Mouse (Mus musculus): ENCODE results near the gene C1qa.
A peak's percentile ranks its signal among the peaks of the same experiment; 100 is the strongest.

The C1qa gene

GRCm38 (mm10) chr4:136898637-136899036 is at the start of gene C1qa:
TSS of gene C1qa (minus strand) at chr4:136898803.
- DNase-seq (ENCODE audit: low read depth, low spot score), result no peak

DNA sequence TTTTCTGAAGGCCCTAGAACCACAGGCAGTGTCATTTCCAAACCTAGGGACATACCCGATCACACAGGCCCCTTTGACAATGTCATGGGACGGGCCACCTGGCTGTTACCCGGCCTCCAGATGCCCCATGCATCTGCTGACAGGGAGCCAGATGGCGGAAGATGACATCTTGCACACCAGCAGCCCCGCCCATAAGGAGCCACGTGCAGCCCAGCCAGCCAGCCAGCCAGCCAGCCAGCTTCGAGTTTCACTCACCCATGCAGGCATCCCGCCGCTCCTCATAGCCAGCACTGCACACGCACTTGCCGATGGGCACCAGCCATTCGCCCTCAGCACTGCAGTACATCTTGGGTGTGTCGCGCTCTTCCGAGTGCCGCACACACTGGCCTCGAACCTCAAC is 46.8 kb upstream of the C1qa start:
- no peak for DNase-seq (ENCODE audit: low read depth, low spot score)

GRCm38 (mm10) chr4:136944558-136945350 is 46.2 kb upstream of the C1qa start:
- no peak for DNase-seq (ENCODE audit: low read depth, low spot score)

DNA sequence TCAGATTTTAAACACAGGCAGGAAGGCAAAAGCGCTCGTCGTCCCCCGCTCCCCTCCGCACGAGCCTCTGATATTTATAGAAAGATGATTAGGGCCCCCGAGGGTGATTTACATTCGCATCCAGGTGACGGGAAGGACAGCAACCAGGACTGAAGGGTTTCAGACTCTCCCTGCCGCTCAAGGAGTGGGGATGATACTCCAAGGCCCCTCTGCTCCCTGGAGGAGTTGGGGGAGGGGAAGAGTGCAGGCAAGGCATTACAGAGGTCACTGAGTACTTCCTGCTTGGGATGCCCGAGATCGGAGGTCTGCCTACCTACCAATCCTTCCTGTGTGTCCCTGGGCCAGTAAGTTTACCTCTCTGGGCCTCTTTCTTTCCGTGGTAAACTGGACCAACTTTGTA is 44.6 kb upstream of the C1qa start:
- no peak for DNase-seq (ENCODE audit: low read depth, low spot score)

DNA sequence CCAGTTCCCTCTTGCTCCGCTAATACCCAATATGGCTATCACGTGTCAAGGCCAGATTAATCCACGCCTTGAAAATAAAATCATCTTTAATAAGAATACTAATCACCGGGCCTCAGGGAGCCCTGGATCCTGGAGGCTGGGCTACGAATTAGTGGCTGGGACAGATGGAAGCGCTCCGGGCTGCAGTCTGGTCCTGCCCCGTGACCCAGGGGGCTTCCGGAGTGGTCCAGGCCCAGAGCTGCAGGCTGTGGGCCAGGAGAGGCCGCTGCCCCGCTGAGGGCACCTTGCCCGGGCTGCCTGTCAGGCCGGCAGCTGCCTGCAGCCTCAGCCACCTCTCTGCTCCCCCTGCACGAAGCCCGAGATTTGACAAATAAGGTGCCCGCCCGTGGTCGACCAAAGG is 44.2 kb upstream of the C1qa start:
- no peak for DNase-seq (ENCODE audit: low read depth, low spot score)

- no peak for DNase-seq (ENCODE audit: low read depth, low spot score)
Observed at GRCm38 (mm10) chr4:136937935-136938334, 39.3 kb upstream of the C1qa start.

GRCm38 (mm10) chr4:136937344-136937743 is 38.7 kb upstream of the C1qa start:
- DNase-seq (ENCODE audit: low read depth, low spot score), result no peak

DNA sequence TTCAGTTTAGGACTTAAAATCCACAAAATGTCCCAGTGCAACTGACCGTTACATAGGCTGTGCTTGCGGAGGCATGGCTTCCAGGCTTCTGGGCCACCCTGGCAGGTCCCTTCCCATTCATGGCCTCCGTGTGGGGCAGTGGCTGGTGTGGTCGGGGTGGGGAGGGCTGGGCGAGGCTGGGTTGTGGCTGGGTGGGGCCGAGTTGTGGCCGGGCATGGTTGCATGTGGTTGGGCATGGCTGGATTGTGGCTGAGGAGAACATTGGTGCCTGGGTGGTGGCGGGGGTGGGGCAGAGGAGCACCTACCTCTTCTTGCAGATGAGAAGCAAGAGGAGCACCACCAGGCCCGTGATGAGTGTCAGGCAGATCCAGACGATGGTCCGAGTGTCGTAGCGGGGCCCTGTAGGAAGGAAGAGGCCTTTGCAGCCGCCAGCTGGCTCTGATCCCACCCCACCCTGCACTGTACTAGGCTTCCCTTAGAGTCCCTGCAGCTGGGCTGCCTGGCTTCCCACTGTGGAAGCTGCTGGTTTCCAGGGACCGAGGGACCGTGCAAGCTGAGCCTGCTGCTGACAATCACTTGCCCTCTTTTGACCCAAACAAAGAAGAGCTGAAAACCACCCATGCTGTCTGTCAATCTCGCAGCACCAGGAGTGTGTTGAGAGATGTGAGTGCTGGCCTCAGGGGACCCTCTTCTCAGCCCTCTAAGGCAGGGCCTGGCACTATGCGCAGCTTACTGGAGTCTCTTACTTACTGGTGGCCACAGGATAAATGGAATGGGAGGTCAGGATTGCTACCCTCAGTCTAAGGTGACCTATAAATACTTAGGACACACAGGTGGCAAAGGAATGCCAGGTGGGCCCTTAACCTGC is 36.4 kb upstream of the C1qa start:
- DNase-seq (ENCODE audit: low read depth, low spot score), result no peak

DNA sequence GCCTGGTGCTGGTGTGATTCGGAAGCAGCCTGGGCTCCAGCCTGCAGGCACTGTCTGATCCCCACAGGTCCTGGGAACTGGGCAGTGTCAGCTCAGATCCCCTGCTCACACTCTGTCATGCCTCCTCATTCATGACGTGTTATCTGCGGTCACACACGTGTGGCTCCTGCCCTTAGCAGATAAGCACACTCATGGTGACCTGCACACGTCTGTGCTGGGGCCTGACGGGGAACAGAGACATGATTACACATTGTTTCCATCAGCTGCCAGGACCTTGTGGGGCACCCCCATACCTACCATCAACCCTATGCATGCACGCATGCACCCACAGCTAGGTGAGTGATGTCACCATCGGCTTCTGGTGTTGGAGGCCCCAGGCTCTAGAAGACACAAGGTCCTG is 31.9 kb upstream of the C1qa start:
- DNase-seq (ENCODE audit: low read depth, low spot score), result no peak

DNA sequence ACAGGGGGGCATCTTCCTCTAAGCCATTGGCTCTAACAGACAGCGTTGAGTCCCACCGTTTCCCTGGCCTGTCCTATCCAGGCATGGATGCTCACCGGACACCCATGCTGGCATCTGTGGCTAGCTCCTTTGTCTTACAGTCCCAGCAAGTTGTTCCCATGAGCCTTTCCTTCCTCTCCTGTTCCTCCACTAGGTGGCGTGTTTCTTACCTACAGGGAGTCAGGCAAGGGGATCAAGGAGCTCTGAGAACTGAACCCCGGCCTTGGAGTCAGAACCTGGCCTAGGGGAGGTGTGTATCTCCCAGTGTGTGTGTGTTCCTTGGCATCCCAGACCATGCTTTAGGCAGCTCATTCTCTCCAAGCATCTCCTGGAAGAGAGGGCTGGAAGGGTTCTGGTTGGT is 30.3 kb upstream of the C1qa start:
- DNase-seq (ENCODE audit: low read depth, low spot score), result peak; percentile 59

DNA sequence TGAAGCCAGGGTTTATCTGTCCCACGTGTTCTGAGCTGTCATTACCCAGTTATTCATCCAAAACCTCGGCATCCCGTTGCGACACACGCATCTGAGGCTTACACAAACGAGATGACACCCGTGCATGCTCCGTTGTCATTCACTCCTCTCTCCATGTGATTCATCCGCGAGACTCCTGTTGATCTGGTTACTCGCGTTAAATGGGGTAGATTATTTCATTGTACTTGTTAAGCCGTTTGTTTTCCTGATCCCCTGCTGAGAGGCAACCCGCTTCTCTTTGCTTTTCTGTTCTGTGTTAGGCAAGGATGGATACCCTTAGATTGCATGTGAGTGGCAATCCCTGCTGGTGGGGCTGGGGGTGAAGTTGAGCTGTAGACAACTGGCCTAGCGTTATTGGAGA is 27.2 kb upstream of the C1qa start:
- DNase-seq (ENCODE audit: low read depth, low spot score), result no peak

DNA sequence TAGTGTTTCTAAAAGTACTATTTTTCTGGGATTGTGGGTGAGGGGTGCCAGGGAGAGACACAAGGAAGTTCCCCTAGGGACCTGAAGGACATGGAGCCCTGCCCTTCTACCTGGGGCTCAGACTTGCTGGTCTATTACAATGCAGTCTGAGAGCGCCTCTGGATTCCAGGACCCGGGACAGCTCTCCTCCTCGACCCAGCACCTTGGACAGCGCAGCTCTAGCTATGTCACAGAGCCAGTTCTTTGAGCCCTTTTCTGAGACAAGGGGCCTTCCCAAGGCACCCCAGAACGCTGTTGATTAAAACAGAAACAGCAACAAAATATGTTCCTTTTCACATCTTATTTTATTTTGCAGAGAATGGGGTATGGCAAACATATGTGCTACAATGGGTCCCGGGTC is 25.9 kb upstream of the C1qa start:
- DNase-seq (ENCODE audit: low read depth, low spot score), result peak; percentile 71

- DNase-seq (ENCODE audit: low read depth, low spot score), result no peak
Observed at GRCm38 (mm10) chr4:136919526-136919925, 20.9 kb upstream of the C1qa start.

- DNase-seq (ENCODE audit: low read depth, low spot score), result no peak
Observed at GRCm38 (mm10) chr4:136918834-136919233, 20.2 kb upstream of the C1qa start.

DNA sequence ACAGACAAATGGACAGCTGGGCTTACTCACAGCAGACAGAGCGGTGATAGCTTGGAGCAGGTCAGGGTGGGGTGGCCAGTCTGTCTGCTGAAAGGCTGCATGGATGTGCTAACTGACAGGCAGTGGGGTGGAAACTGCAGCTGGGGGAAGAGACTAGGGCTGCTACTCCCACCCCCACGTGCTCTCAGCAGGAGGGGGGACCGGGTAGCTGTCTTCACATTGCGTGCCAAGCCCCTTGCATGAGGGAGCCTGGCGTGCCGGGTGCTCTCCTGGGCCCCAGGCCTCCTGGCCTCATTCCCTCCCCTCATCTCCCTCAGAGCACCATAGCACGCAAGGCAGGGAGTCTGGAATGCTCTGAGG is 18.5 kb upstream of the C1qa start:
- no peak for DNase-seq (ENCODE audit: low read depth, low spot score)

DNA sequence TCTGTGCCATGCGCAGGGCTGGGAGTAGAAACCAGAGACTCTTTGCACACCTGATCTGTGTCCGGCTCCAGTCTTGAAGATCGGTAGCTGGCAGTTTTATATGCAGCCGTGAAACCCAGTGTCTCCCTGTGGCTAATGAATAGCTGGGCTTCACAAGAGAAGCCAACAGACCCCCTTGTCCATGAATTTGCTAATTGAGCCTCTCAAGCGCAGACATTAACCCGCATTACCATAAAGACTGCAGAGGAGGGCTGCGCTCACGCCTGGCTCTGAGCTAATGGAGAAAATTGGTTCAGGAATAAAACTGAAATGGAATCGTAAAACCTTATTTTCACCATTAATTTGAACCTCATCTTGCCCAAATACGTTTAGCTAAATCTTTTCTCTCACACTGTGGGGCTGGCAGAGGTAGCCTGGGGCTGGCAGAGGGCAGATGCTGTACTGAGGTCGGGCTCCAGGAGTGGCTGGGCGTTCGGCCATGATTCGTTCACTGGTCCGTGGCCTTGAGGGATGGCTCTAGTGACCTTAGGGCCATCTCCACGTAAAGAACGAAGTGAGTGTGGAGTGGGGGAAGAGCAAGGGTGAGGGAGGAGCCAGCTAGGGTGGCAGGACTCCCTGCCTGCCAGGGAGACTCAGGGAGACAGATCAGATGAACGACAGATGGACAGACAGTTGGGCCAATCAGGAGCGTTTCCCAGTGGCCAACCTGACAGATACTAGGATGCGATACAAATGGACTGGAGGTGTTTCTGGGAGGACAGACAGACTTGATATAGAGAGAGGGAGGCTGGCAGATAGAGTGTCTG is 18.0 kb upstream of the C1qa start:
- no peak for DNase-seq (ENCODE audit: low read depth, low spot score)

DNA sequence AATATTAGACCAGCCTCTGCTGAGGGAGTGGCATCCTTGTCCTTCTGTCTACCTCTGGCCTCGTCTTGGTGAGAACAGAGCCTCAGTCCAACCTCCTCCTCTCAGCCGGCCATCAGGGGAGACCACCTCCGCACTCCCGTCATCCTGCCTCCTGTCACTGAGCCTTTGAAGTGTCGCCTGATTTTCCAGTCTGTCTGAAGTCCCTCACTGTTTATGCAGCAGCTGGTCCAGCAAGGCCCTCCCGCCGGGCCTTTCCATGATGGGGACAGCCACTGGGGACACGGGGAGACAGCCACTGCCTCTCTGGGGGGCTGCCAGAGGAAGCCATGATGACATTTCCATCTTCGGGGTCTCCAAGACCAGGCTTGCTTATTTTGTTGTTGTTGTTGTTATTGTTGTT is 14.2 kb upstream of the C1qa start:
- DNase-seq (ENCODE audit: low read depth, low spot score), result no peak

GRCm38 (mm10) chr4:136911804-136912203 is 13.2 kb upstream of the C1qa start:
- no peak for DNase-seq (ENCODE audit: low read depth, low spot score)

GRCm38 (mm10) chr4:136911211-136911646 is 12.6 kb upstream of the C1qa start:
- no peak for DNase-seq (ENCODE audit: low read depth, low spot score)

DNA sequence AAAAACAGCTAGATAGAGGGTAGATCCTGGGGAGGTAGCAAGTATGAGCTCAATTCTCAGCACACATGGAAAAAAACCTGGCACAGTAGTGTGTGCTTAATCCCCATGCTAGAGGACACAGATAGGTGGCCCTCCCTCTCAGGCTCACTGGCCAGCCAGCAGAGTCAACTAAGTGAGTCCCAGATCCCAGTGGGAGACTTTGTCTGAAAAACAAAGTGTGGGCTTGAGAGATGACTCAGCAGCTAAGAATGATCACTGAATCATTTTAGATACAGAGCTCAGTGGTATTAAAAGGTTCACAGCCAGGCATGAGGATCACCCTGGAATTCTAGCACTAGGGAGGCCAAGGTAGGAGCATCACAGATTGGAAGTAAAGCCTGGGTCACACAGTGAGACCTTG is 9.2 kb upstream of the C1qa start:
- no peak for DNase-seq (ENCODE audit: low read depth, low spot score)

DNA sequence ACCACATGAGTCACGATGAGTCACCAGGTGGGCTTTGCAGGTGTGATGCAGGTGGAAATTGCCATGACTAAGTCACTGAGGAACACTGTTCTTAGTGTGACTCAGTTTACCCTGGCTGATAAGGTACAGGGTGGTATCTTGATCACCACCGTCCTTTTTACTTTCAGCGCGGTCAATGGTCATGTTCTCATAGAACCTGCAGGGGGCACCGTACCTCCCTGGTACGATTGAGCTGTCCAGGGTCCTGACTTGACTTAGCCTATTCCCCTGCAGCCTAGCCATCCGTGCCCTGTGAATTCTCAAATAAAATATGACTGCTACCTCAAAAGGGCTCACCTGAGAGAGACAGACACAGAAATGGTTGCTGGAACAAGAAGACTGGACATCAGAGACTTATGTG is 8.4 kb upstream of the C1qa start:
- peak; percentile 67 for DNase-seq (ENCODE audit: low read depth, low spot score)

All from 3T3-L1 (cell line).